Mouse (Mus musculus): ENCODE results near the gene Gm10428. TPM values are rescaled to one million over a fixed set of nuclear protein-coding genes. Genes with fewer than 3 reads are reported as not detected.
"Not testable (repeated sequence)": the region's sequence is repeated elsewhere in the genome, so short reads cannot be mapped to it uniquely, and the experiment has no call there.

Gene Gm10428
- total RNA-seq (2015; ENCODE audit: low replicate concordance) (not detected in 2 replicates), total RNA-seq (2017; ENCODE audit: low replicate concordance) (not detected in 2 replicates)

DNA sequence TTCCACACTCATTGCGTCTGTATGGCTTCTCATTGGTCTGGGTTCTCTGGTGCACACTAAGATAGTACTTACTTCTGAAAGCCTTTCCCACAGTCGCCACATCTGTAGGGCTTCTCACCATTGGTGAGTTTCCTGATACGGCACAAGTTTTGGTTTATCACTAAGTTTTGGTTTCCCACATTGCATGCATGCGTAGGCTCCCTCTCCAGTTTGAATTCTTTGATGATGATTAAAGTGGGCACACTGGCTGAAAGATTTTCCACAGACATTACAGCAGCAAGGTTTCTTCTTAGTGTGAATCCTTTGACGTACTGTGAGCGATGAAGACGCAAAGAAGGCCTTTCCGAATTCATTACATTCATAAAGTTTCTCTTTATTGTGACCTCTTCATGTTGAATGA lies at the start of gene Gm10428:
Gene Gm10428 (plus strand): TSS at position 321 of the 400 bp plus-strand sequence.
- no peak for ATAC-seq (replicated peaks; ENCODE audit: low FRiP score, poor library complexity, severe bottlenecking)

DNA sequence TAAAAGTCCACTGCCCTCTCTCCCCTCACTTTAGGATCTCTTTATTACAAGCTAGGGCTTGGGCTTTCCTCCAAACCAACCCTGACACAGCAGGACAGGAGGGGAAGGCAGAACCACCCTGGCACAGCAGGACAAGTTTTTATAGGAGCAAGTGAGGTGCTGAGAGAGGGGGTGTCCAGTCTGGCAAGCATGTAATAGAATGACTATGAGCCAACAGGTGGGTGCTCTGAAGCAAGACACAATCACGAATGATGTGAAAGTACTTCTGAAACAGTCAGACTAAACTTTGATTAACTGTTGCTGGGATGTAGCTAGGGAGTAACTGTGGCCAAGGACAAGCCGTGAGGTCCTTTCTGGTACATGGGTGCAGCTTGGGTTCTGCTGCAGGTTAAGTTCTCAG lies 46.8 kb upstream of the Gm10428 start:
- no peak for ATAC-seq (replicated peaks; ENCODE audit: low FRiP score, poor library complexity, severe bottlenecking)

DNA sequence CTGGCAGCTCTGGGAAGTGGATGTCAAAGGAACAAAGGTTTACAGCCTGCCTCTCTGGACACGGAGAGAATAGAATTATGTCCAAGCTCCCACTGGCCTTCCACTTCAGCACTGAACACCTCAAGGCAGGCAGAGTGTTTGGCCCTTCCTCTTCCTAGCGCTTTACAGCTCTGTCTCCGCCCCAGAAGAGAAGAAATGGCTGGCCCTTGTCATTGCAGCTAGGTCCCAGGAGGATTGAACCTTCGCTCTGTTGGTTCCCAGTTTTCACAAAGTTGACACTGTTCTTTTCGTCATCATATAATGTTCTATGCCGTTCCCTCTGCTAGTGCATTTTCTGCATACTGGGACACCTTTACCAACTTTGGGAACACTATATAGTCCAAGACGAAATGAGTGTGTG lies 44.6 kb upstream of the Gm10428 start:
- ATAC-seq (replicated peaks; ENCODE audit: low FRiP score, poor library complexity, severe bottlenecking): no peak

DNA sequence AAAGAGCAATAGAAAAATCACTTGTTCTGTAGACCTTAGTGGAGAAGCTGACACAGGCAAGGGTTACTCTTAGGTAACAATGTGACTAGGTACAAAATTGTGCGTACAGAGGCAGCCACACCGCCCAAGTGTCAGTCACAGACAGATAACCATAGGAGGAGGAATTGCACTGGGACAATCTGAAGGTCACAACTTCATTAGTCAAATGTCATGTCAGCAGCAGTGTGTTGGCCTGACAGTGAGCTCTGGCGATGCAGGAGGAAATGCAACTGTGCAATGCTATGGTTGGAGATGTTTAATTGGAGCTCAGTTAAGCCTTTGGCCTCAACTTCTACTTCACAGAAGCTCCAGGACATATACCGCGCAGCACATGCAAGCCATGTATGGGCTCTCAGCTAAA lies 42.2 kb upstream of the Gm10428 start:
- no peak for ATAC-seq (replicated peaks; ENCODE audit: low FRiP score, poor library complexity, severe bottlenecking)

DNA sequence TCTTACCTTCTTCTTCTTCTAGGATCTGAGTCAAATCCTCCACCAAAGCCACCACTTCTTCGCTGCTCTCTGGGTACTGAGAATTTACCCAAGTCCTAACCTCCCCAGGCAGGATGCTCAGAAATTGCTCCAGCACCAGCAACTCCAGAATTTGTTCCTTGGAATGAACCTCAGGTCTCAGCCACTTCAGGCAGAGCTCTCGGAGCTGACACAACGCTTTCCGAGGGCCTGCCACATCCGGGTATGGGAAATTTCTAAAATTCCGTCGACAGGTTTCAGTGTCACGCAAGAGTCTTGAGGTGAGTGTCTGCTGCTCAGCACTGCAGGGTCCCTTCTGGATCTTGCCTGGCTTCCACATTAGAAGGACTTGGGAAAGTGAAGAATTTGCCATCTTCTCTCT lies 24.6 kb upstream of the Gm10428 start:
- ATAC-seq (replicated peaks; ENCODE audit: low FRiP score, poor library complexity, severe bottlenecking): no peak

DNA sequence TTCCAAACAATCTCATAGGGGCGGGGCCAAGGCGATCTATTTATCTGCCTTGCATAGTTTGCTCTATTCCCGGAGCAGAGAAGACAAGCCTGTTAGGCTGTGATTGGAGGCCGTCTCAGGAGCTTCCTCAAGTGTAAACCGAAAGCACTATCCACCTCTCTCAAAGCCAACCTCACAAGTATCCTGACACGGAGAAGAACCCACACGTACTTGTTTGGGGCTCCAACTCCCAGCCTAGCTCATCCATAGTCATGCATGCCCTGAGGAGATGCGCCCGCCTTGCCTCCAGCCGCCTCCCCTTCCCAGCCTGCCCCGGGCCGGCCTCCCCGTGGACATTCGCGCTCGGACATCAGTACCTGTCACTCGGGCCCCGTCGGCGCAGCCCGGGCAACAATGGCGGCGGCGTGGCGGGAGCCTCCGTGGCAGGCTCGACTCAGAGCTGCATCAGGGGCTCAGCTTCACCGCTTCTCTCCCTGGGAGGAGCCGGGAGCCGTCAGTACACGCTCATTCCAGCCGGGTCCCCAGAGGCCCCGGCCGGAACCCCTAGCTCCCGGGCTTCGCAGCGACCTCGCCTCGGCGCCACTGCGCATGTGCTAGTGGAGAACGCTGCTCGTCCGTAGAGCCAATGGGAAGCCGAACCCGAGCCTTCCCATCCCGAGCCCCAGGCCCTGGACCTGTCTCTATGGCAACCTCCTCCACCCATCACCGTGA lies 21.4 kb upstream of the Gm10428 start, which contains the start of gene Zfp287:
Gene Zfp287 (minus strand): TSS at position 595 of the 711 bp plus-strand sequence.
- no peak for ATAC-seq (replicated peaks; ENCODE audit: low FRiP score, poor library complexity, severe bottlenecking)

DNA sequence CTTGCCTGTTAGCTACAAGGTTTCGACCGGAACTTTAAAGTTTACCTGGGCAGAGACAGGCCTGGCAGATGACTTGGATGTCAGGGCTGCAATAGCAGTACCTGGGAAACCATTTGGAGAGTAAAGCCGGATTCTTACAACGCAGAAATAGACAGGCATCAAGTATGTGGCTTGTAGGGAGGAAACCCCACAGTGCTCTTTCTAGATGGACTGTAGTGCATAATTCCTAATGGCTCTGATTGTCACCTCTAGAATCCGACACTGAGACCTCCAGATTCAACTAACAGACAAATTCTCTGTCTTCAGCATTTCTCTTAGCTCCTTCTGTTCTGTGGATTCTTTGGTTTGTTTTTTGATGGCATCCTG lies 20.9 kb upstream of the Gm10428 start:
- no peak for ATAC-seq (replicated peaks; ENCODE audit: low FRiP score, poor library complexity, severe bottlenecking)

DNA sequence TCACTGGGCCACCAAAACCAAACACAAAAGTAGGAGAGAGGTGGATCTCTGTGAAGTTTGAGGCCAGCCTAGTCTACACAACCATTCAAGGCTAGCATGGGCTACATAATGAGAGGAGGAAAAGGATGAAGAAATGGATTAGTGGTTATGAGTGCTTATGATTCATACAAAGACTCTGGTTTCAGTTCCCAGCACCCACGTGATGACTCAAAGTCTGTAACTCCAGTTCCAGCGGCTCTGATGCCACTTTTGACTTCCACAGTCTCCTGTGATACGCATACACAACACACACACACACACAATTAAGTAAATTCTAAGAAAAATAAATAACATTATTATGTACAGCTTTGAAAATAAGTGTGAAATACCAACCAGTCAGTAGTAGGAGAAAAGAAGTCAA lies 20.2 kb upstream of the Gm10428 start:
- ATAC-seq (replicated peaks; ENCODE audit: low FRiP score, poor library complexity, severe bottlenecking): no peak

DNA sequence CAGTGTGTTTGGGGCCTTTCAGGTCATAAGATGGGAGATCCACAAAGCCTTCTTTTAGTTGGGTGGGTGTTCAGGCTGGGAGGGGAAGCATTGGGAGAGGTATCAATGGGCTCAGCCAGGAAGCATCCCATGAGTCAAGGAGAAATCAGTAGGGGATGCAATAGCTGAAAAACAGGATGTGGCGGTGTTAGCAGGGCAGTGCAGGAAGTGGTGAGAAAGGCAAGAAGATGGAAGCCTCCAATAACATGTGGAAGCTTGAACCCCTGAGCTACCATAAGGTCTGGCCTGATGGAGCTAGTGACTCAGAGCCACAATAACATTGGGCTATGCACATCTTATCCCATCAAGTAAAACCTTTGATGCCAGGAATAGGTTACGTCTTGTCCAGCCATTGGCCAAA lies 11.7 kb upstream of the Gm10428 start:
- ATAC-seq (replicated peaks; ENCODE audit: low FRiP score, poor library complexity, severe bottlenecking): no peak

DNA sequence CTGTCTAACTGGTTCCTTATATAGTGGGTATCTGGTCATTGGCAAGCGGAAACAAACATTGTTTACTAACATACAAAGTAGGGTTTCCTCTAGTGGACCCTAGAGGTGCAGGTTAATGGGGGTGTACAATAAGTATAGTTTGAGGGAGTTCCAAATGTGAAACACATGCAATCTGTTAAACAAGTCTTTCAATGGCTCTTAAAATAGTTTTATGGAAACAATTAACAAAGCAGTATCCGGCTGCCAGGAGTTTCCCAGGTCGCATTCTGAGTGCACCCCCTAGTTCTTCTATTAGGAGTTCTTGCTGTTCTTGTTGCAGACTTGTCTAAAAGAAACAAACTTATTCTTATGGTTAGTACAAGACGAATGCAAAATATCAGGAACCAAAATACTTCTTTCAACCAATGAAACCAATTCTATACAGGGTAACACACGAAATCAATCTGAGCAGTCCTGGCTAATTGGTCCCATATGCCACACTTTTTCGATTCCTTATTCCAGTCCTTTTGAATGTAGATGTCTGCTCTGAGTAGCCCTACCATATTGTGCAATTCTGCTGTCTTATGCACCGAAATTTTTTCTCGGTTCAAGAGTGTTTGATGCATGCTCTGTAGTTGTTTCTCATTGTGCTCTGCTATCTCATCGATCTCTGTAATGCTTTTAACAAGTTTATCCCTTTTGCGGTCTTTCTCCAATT lies 10.5 kb upstream of the Gm10428 start:
- ATAC-seq (replicated peaks; ENCODE audit: low FRiP score, poor library complexity, severe bottlenecking): no peak

DNA sequence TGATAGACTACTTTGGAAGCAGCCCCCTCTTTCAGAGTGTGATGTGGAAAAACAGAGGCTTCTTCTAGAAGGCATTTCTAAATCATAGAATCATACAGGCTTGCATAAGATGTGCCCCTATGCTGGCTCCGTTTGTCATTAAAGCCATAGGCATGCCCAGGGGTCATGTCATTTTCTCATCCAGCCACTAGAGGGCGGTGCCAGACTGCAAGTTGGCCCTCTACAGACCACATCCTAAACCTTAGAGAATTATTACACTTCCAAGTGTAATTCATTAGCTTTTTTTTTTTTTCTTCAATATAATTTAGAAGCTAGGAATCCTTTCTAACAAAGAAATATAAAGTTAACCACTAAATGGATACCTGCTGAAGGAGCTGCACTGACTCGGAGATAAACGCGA lies 8.8 kb upstream of the Gm10428 start:
- ATAC-seq (replicated peaks; ENCODE audit: low FRiP score, poor library complexity, severe bottlenecking): peak; percentile 80

DNA sequence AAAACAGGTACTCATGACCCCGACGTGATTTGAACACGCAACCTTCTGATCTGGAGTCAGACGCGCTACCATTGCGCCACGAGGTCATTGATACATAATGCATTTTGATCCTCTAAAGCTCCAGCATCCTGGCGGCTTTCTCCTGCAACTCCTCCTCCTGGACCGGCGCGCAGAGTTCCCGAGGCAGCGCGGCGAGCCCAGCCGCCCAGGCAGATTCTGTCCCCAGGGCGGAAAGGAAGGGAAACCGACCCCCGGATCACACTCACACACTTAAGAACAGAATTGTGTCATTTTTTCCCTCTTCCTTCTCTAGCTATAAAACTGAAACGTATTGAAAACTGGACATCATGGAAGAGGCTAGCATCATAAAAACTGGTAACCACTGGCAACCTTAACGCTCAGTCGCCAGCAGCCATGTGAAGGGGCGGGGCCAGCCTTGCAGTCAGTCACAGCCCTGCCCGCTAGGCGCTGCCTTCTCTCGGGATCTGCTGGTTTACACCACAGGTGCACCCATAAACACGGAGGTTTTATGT lies 6.8 kb upstream of the Gm10428 start:
- no peak for ATAC-seq (replicated peaks; ENCODE audit: low FRiP score, poor library complexity, severe bottlenecking)

DNA sequence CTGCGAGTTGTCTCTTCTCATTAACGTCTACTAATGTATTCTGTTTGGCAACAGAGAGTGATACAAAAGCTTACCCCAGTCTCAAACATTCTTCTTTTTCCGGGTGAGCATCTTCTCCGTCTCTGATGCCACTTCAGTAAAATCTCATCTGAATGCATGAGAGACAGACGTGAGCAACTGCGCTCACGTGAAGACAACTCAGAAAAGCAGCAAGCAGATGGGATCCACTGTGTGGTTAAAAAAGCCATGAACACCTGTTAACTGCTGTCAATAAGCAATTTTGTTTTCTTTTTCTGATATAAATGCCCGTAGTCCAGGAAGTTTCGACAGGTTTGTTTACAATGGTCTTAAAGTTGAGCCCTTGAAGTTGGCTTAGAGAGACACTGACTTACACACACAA lies 5.7 kb upstream of the Gm10428 start:
- ATAC-seq (replicated peaks; ENCODE audit: low FRiP score, poor library complexity, severe bottlenecking): no peak

DNA sequence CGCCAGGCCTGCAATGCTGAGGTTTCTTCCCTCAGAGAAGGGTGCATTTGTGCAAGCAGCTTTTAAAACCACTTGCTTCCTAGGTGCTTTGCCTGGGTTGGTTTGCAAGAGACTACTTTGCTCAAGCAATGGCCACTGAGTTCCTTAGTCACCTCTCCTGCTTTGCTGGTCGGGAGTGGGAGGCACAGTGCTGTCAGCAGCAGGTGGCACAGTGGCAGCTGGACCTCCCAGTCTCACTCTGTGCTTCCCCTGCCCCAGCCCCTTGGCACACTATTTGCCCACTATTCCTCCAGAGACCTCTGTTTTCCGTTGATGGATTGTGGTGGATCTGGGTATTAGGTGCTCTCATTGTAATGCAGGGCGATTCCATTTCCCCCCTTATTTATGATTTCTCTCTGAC lies 4.8 kb upstream of the Gm10428 start:
- ATAC-seq (replicated peaks; ENCODE audit: low FRiP score, poor library complexity, severe bottlenecking): no peak

DNA sequence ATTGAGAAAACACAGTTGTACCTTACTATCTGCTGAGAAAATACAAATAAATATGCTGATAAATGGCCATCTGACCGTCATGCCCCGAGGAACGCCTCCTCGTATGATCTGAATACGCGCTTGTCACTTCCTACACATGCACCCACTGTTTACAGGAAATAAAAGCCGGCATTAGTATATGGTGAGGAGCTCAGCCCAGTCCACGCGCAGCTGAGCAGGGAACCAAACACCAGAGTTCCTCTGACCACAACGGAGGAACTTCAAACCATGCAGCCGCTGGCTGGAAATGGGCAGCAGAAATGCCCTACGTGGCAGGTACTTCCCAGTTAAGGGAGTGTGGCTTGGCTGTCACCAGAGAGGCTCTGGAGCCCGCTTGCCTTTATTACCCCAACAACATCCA lies 3.5 kb upstream of the Gm10428 start:
- ATAC-seq (replicated peaks; ENCODE audit: low FRiP score, poor library complexity, severe bottlenecking): not testable (repeated sequence)

DNA sequence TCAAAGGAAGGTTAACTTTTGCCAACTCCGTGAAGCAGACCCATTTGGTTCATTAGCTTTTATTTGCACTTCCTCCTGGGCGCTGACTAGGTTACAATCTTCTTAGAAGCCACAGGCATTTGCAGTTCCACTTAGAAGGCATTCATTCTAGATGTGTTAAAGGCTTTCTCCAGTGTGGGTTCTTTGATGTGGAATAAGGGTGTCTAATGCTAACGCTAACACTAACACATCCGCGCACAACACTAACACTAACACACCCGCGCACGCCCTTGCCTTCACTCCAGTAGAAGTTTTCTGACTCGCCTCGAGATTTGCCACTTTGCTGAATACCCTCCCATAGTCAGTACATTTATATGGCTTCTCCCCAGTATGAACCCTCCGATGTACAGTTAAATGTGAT lies 709 bp upstream of the Gm10428 start:
- no peak for ATAC-seq (replicated peaks; ENCODE audit: low FRiP score, poor library complexity, severe bottlenecking)

DNA sequence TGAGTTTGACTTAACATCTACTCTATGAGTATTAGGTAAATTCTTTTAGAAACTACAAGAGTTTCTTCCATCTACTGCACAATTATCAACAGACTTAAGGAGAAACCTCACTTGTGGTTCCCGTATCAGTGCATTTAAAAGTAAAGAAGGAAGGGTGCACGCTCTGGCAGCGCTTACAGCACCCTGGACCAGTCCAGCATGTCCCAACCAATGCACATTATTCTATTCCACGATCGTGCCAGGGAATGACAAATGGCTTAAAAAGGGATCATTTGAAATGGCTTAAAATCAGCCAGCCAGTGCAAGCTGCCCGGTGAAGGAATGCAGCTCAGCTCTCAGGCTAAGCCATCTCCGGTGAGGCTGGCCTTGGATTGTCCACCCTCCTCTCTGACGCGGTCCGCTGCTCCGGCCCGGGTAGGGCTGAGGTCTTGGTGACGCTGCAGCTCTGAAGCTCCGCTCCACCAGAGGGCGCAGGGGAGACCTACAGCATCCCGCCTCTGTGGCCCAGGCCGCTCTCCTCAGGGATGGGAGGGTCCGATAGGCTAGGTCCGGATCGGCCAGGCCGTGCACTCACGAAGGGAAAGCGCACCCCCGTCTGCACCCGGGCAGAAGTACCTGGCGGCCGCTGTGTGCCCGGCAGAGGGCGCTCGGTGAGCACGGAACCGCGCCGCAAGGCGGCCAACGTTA lies 3.7 kb downstream of the Gm10428 start:
- peak; percentile 88 for ATAC-seq (replicated peaks; ENCODE audit: low FRiP score, poor library complexity, severe bottlenecking)

DNA sequence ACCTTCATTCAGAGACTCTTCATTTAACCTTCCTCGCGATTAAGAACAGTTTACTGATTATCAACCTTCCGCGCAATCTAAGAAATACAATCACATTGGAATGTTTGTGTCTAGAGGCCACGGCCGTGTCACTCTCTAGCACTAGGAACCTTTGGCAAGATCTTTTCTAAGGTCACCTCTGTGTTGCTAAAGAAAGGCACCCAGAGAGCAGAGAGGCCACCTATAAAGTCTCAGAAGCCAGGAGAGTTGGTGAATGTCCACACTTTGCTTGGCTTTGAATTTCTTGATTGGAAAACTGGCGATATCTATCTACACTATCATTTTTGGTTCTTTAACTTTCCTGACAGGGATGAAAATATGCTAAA lies 4.2 kb downstream of the Gm10428 start:
- ATAC-seq (replicated peaks; ENCODE audit: low FRiP score, poor library complexity, severe bottlenecking): no peak

DNA sequence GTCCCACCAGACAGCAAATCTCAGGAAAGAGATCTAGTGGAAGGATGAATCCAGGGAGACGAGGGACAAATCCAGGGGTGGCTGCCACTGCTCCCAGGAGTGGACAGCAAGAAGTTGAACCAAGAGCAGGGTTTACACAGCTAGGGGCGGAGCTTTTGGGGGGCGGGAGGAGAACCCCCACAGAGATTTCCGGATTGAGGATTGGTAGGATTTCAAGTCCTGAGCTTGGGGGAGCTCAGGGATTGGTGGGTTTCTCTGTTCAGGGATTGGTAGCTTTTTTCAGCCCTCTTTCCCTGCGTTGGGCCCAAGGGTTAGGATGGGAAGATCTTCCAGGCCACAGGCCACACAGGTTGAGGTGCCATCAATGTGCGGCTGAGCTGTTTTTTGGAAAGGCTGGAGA lies 5.0 kb downstream of the Gm10428 start:
- ATAC-seq (replicated peaks; ENCODE audit: low FRiP score, poor library complexity, severe bottlenecking): no peak

DNA sequence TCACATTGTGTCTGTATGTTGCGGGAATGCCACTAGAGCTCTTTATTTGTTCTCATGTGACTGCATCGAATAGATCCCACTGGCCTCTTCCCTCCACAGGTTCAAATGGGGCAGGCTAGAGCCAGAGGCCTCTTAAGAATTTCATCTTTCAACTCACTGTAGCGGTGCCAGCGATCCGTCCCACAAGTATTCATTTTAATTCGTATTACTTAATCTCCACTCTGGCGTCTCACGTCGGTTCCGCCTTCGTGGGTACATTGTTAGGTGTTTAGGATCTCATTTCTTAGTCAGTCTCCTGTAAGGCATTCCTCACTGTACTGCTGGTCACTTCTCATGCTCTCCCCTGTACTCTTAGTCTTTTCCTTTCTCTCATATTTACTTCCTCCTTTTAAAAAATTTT lies 5.6 kb downstream of the Gm10428 start:
- no peak for ATAC-seq (replicated peaks; ENCODE audit: low FRiP score, poor library complexity, severe bottlenecking)
